Mouse (Mus musculus): ENCODE measurements around the gene Xab2. TPM values are rescaled to one million over a fixed set of nuclear protein-coding genes. Genes with fewer than 3 reads are reported as not detected.

Gene Xab2
- polyA plus RNA-seq, 1 experiment: 53.1 TPM

DNA sequence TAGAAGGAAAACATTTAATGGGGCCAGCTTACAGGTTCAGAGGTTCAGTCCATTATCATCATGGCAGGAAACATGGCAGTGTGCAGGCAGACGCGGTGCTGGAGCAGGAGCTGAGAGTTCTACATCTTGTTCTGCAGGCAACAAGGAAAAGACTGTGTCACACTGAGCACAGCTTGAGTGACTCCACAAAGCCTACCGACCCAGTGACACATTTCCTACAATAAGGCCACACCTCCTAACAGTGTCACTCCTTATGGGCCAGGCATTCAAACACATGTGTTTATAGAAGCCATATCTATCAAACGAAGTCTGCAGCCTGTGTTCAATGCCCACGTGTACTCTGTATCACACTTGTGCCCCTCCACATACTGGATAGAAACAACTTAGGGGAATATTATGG lies 51.3 kb downstream of the Xab2 start:
- H3K27ac ChIP-seq (ENCODE audit: insufficient read depth, low read length): no peak overlapping the region
- TF ChIP-seq CTCF (IDR thresholded peaks at IDR 0.05; ENCODE audit: extremely low read depth, insufficient read depth, low read length): no peak
- TF ChIP-seq POLR2A (IDR thresholded peaks at IDR 0.05; ENCODE audit: extremely low read depth, insufficient read depth, low read length): no peak
- no peaks in the 10 kb centered on the region for H3K4me1 ChIP-seq (ENCODE audit: control insufficient read depth, insufficient read depth, low read length)
- H3K4me3 ChIP-seq (ENCODE audit: insufficient read depth, low read length): no peak overlapping the region

DNA sequence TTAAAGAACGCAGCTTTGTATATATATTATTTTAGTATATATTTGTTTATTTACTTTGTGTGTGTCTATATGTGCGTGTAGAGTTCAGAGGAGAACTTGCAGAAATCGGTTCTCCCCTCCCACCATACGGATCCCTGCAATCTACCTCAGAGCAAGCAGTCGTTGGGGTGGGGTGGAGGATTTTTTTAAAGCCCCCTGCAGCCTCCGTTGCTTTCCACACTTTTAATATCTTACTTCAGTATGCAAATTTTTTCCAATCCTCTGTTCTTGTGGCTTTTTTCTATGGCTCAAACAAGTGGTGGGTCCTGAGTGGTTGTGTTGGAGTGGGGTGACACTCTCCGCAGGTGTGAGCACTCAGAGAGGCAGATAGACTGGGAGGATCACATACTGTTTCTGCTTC lies 52.7 kb downstream of the Xab2 start:
- TF ChIP-seq CTCF (IDR thresholded peaks at IDR 0.05; ENCODE audit: extremely low read depth, insufficient read depth, low read length) (no peak), POLR2A (IDR thresholded peaks at IDR 0.05; ENCODE audit: extremely low read depth, insufficient read depth, low read length) (no peak)
- Histone ChIP-seq H3K4me1 (ENCODE audit: control insufficient read depth, insufficient read depth, low read length) (no peaks in the 10 kb centered on the region), H3K4me3 (ENCODE audit: insufficient read depth, low read length) (no peak overlapping the region), H3K27ac (ENCODE audit: insufficient read depth, low read length) (no peak overlapping the region)

DNA sequence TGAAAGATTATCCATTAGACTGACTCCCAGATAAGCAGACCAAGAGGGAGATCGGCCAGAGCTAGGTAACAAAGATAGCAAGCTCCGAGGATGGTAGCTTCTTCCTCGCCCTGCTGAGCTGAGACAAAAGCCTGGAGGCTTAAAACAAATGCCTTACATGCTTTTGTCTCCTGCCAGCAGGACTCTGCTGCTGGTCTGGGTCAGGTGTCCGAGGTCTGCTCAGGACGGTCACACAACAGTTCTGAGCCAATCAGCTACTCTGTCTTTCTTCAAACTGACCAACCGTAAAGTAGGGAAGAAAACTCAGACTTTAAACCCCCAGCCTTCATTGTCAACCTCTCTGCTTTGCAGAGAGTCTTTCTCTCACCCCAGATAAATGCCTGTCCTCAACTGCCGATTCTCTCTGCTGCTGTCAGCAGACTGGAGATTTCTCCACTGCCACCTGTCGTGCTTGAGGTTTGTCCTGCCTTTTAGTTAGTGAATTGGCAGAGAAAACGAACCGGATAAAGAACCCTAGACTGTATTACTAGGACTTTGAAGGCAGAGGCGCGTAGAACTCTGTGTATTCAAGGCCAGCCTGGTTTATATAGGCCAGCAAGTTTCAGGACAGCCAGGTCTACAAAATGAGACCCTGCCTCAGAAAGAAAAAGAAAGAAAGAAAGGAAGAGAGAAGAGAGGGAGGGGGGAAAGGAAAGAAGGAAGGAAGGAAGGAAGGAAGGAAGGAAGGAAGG lies 53.3 kb downstream of the Xab2 start, which contains the start of gene C330021F23Rik:
Gene C330021F23Rik (plus strand): TSS at position 350 of the 731 bp plus-strand sequence.
- no peaks in the 10 kb centered on the region for H3K4me1 ChIP-seq (ENCODE audit: control insufficient read depth, insufficient read depth, low read length)
- H3K4me3 ChIP-seq (ENCODE audit: insufficient read depth, low read length): no peak within 1 kb of the TSS
- no peak for TF ChIP-seq CTCF (IDR thresholded peaks at IDR 0.05; ENCODE audit: extremely low read depth, insufficient read depth, low read length)
- TF ChIP-seq POLR2A (IDR thresholded peaks at IDR 0.05; ENCODE audit: extremely low read depth, insufficient read depth, low read length): no peak
- H3K27ac ChIP-seq (ENCODE audit: insufficient read depth, low read length): no peak within 1 kb of the TSS

Other genes with a start within 250 kb of the Xab2 start
- 33.0 and 34.2 TPM in 2 replicates for gene Arhgef18, start 228.3 kb downstream of the Xab2 start, polyA plus RNA-seq (2012; rRNA removed)
- 0.89 and 1.5 TPM in 2 replicates for gene Pex11g, start 153.6 kb downstream of the Xab2 start, polyA plus RNA-seq (2012; rRNA removed)
- gene Tex45, start 150.5 kb downstream of the Xab2 start, polyA plus RNA-seq (2012; rRNA removed): 0.21 and 0.30 TPM in 2 replicates
- 52.5 and 55.0 TPM in 2 replicates for gene Zfp358, start 128.2 kb downstream of the Xab2 start, polyA plus RNA-seq (2012; rRNA removed)
- 235 and 262 TPM in 2 replicates for gene Mcoln1, start 120.9 kb downstream of the Xab2 start, polyA plus RNA-seq (2012; rRNA removed)
- 67.6 and 73.7 TPM in 2 replicates for gene Pnpla6, start 105.9 kb downstream of the Xab2 start, polyA plus RNA-seq (2012; rRNA removed)
- gene C330021F23Rik, start 53.3 kb downstream of the Xab2 start, polyA plus RNA-seq (2012; rRNA removed): 0.13 and 0.23 TPM in 2 replicates
- 30.2 and 32.4 TPM in 2 replicates for gene Camsap3, start 34.0 kb downstream of the Xab2 start, polyA plus RNA-seq (2012; rRNA removed)
- 67.1 and 72.7 TPM in 2 replicates for gene Pet100, start 232 bp upstream of the Xab2 start, polyA plus RNA-seq (2012; rRNA removed)
- gene Pcp2, start 4.2 kb upstream of the Xab2 start, polyA plus RNA-seq (2012; rRNA removed): 5.9 TPM in 1 of 2 replicates, not detected in the other
- 274 and 285 TPM in 2 replicates for gene Stxbp2, start 9.6 kb upstream of the Xab2 start, polyA plus RNA-seq (2012; rRNA removed)
- 1.7 and 2.2 TPM in 2 replicates for gene Retn, start 34.5 kb upstream of the Xab2 start, polyA plus RNA-seq (2012; rRNA removed)
- gene Mcemp1, start 44.4 kb upstream of the Xab2 start, polyA plus RNA-seq (2012; rRNA removed): 0.19 and 0.26 TPM in 2 replicates
- 19.6 and 23.0 TPM in 2 replicates for gene Fcor, start 51.0 kb upstream of the Xab2 start, polyA plus RNA-seq (2012; rRNA removed)
- 32.7 and 33.4 TPM in 2 replicates for gene Trappc5, start 55.0 kb upstream of the Xab2 start, polyA plus RNA-seq (2012; rRNA removed)
- gene Fcer2a, start 72.9 kb upstream of the Xab2 start, polyA plus RNA-seq (2012; rRNA removed): 0.08 and 0.23 TPM in 2 replicates
- 0.13 and 0.15 TPM in 2 replicates for gene Clec4g, start 99.3 kb upstream of the Xab2 start, polyA plus RNA-seq (2012; rRNA removed)
- 0.17 and 0.32 TPM in 2 replicates for gene Cd209a, start 127.7 kb upstream of the Xab2 start, polyA plus RNA-seq (2012; rRNA removed)
- gene Cd209e, start 233.0 kb upstream of the Xab2 start, polyA plus RNA-seq (2012; rRNA removed): not detected in 2 replicates